ENCODE assay signal across 9 mouse cellular contexts in the genomic region with DNA sequence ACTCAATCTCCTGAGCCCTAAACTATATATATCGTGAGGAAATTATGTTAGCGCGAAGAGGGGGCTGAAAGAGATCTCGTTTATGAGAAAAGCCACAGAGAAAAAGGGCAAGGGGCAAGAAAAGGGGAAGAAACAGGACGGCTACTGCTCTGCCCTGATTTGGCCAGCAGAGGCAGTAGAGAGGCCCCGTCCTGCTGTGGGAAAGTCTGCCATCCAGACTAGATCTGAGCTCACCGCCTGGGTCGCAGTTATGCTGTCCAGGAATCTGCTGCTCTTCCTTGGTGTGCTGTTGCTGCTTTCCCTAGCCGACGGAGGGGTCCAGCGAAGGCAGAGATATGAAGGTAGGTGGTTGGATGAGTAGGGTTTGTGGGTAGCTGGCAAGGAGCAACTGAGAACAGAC. TPM values are rescaled to one million over a fixed set of nuclear protein-coding genes. Genes with fewer than 3 reads are reported as not detected.
DNase-seq lines count a peak whose midpoint lies in the region; ATAC-seq and TF ChIP-seq lines count a peak whose summit lies in the region.
"Had no signal": no experiment of that assay in that cellular context is flagged by ENCODE, and none has a peak within 500 bp of the region (broad histone marks: within the 10 kb centered on the region; RNA-seq: fewer than 3 reads in every experiment).

A gene (plus strand): TSS at position 189 of the 400 bp plus-strand sequence.

- ATAC-seq in common myeloid progenitor, adult 5-6 weeks (replicated peaks; ENCODE audit: low read depth, poor library complexity, severe bottlenecking) = peak; percentile 98
- no peak for ATAC-seq in kidney, postnatal 0 days (replicated peaks; ENCODE audit: low FRiP score, low read depth)
- no peak for ATAC-seq in midbrain, postnatal 0 days (ENCODE audit: low FRiP score)

- no peak within 1 kb of the TSS for H3K4me3 ChIP-seq in kidney, postnatal 0 days (replicated peaks; ENCODE audit: low read depth, low read length)
- no peak within 1 kb of the TSS for H3K4me3 ChIP-seq in midbrain, postnatal 0 days (ENCODE audit: low read depth, low read length)

- H3K27me3 ChIP-seq in kidney, postnatal 0 days (ENCODE audit: insufficient read depth, low read length) = no peaks in the 10 kb centered on the region
- H3K27me3 ChIP-seq in midbrain, postnatal 0 days (ENCODE audit: insufficient read depth, low read length) = no peaks in the 10 kb centered on the region

- TF ChIP-seq CTCF in kidney, postnatal 0 days (IDR thresholded peaks at IDR 0.05; ENCODE audit: low read depth) = peak; percentile 80
- TF ChIP-seq CTCF in midbrain, postnatal 0 days (IDR thresholded peaks at IDR 0.05) = peak; percentile 82

- H3K4me2 ChIP-seq in kidney, postnatal 0 days (ENCODE audit: low read length) = no peak within 1 kb of the TSS
- no peak within 1 kb of the TSS for H3K4me2 ChIP-seq in midbrain, postnatal 0 days (ENCODE audit: low read depth, low read length, poor library complexity, severe bottlenecking)

- peak; percentile 54 for DNase-seq in gastrocnemius, postnatal 10 days
- no peak for DNase-seq in gastrocnemius, postnatal 25 days
- DNase-seq in right cerebral cortex, postnatal 4 days = peak; percentile 51
- no peak for DNase-seq in right cerebral cortex, postnatal 25 days
- peak; percentile 57 for DNase-seq in kidney, postnatal 0 days (ENCODE audit: low spot score)
- peak; percentile 41 for DNase-seq in midbrain, postnatal 0 days (ENCODE audit: low spot score)
- DNase-seq in thymus, postnatal 14 days = peak; percentile 58

- 20% methylated on average over 11 of the region's 11 CpGs for WGBS in kidney, postnatal 0 days
- 18% methylated on average over 11 of the region's 11 CpGs for WGBS in midbrain, postnatal 0 days

- no peak within 1 kb of the TSS for H3K27ac ChIP-seq in kidney, postnatal 0 days
- H3K27ac ChIP-seq in midbrain, postnatal 0 days (ENCODE audit: low read depth, low read length) = no peak within 1 kb of the TSS

- no peaks in the 10 kb centered on the region for H3K4me1 ChIP-seq in kidney, postnatal 0 days (replicated peaks; ENCODE audit: insufficient read depth, low read length)
- H3K4me1 ChIP-seq in midbrain, postnatal 0 days (ENCODE audit: insufficient read depth, low read length) = no peaks in the 10 kb centered on the region

- no peaks in the 10 kb centered on the region for H3K9me3 ChIP-seq in kidney, postnatal 0 days (replicated peaks; ENCODE audit: low read length)
- no peaks in the 10 kb centered on the region for H3K9me3 ChIP-seq in midbrain, postnatal 0 days (ENCODE audit: low read length)

- no peak within 1 kb of the TSS for H3K9ac ChIP-seq in kidney, postnatal 0 days (ENCODE audit: low read depth, low read length)
- no peak within 1 kb of the TSS for H3K9ac ChIP-seq in midbrain, postnatal 0 days (replicated peaks; ENCODE audit: low read length, poor library complexity, severe bottlenecking)

- H3K36me3 ChIP-seq in kidney, postnatal 0 days (ENCODE audit: insufficient read depth, low read length) = no peaks in the 10 kb centered on the region
- no peaks in the 10 kb centered on the region for H3K36me3 ChIP-seq in midbrain, postnatal 0 days (ENCODE audit: insufficient read depth, low read length)

RNA-seq across cellular contexts. Expression of the gene that starts here (rescaled TPM):
- total RNA-seq in gastrocnemius, postnatal 10 days (2021) = not detected
- not detected for total RNA-seq in gastrocnemius, postnatal 25 days (2021)
- not detected in 2 replicates for total RNA-seq in common myeloid progenitor, adult 5-6 weeks (2017)
- 0.34 and 0.38 TPM in 2 replicates for polyA plus RNA-seq in kidney, postnatal 0 days (2015; fragmentation: Nextera tagmentation; extraction: Ambion mirVana)
- total RNA-seq in midbrain, postnatal 0 days (2014; rRNA removed) = 3.5 TPM in 1 of 2 replicates, not detected in the other
- polyA plus RNA-seq in midbrain, postnatal 0 days (2015; fragmentation: Nextera tagmentation; extraction: Ambion mirVana) = 0.38 and 0.42 TPM in 2 replicates
- total RNA-seq: layer of hippocampus, adult 18-20 months had no signal

Comparison
In these comparisons a context has a peak if more than half of its experiments do, and no peak if none do; other contexts are left out.
1. DNase-seq: peak in right cerebral cortex, postnatal 4 days (single experiment), midbrain, postnatal 0 days (single experiment) and thymus, postnatal 14 days (single experiment); none in gastrocnemius, postnatal 25 days (single experiment) and right cerebral cortex, postnatal 25 days (single experiment).
2. Peak in DNase-seq in gastrocnemius, postnatal 10 days; RNA of the gene not detected or under 1 TPM.
3. Peak in ATAC-seq in common myeloid progenitor, adult 5-6 weeks; RNA of the gene not detected or under 1 TPM.
4. Peak in DNase-seq in kidney, postnatal 0 days; RNA of the gene not detected or under 1 TPM.